Mouse (Mus musculus) lung, postnatal 0 days (tissue): ENCODE results near the gene Dcaf8.

Experiments
- CTCF ChIP-seq: IDR thresholded peaks from 2 replicates; pipeline ENCODE4 v1.5.1; 2016; ENCODE audit warnings: antibody characterized with exemption, mild to moderate bottlenecking
- EP300 ChIP-seq: IDR thresholded peaks from 2 replicates; pipeline ENCODE4 v1.6.1; 2016; ENCODE audit warnings: antibody characterized with exemption, mild to moderate bottlenecking, control low read depth

DNA sequence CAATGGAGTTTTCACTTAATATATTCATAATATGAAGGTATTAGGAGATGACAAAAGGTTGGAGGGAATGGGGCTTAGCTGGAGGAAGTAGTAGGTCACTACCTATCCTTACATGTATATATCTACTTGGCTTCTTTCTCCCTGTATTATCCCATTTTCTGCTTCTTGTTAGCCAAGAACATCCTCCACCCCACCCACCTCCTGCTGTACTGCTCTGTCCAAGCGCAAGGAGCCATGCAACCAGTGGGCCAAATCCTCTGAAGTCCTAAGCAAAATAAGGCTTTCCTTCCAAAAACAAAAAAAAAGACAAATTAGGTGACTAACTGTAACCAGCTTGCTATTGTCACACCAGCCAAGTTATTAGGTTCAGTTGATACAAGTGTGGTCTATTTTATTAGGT lies 7.1 kb upstream of the Dcaf8 start:
- TF ChIP-seq CTCF = no peak
- TF ChIP-seq EP300 = no peak
